Mouse (Mus musculus): ENCODE data around the gene Slc9a1. TPM values are rescaled to one million over a fixed set of nuclear protein-coding genes. Genes with fewer than 3 reads are reported as not detected.

The Slc9a1 gene
- total RNA-seq (2021) = 10 to 100 TPM; 30.4 to 36.2 TPM

DNA sequence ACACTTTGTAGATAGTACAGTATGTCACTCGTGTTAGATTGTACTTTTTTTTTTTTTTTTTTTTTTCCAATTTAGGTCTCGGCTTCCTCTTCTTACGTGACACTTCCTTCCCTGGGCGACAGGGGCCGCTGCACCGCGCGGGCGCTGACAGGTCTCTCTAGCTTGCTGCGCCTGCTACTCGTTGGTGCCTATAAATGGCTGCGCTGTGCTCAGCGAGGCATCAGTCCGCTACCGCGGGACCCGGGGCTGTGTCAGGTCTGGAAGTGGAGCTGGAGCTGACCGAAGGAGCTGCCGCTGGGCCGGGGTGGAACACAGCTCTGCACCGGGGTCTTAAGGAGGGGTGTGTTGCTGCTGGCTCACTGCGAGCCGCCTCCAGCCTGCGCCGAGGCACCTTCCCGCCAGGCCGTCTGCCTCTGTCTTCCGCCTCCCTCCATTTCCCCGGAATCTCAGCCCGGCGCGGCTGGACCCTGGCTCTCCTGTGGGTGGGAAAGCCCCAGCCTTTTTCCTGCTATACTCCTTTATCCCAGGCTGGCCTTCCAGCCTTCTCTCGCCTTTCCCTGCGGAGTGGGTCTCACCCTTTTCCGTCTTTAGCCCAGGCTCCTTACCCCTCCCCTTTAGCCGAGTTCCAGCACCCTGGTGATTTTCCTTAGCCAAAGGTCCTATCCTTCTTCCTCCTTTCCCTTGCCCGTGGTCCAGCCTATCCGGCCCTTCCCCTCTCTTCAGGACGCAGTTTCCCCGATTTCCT, at the start of gene Slc9a1:
Gene Slc9a1, plus strand, starts transcription at position 154 of the 745 bp plus-strand sequence.
- DNase-seq = peak; percentile 96
- intact Hi-C loops (cut with DNase I) = no loop called here

GRCm38 (mm10) chr4:133328129-133328528, 41.4 kb upstream of the Slc9a1 start:
- no peak for DNase-seq
- intact Hi-C loops (cut with DNase I) = no loop called here

- no peak for DNase-seq
- intact Hi-C loops (cut with DNase I) = no loop called here
Measured at GRCm38 (mm10) chr4:133330296-133330695, 39.2 kb upstream of the Slc9a1 start.

DNA sequence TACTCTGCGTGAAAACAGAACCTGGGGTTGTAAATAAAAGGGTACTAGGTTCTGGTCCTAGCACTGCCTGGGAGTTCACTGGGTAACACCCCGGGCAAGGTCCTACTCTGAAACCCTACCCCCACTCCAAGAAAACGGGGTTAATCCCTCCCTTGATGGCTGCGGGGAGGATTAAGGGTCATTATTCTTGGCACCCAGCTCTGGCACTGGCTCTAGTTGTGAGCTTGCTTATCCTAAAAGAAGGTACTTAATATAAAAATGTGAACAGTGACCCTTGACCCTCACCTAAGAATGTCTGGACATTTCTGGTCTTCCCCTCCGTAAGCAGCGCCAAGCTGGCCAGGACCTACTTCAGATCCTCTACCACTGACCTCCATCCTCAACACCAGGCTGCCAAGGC, 36.2 kb upstream of the Slc9a1 start:
- intact Hi-C loops (cut with DNase I) = no loop called here
- no peak for DNase-seq

- DNase-seq = no peak
- intact Hi-C loops (cut with DNase I) = no loop called here
Measured at GRCm38 (mm10) chr4:133337833-133338520, 31.5 kb upstream of the Slc9a1 start.

GRCm38 (mm10) chr4:133338521-133339095, 30.9 kb upstream of the Slc9a1 start:
- DNase-seq = no peak
- intact Hi-C loops (cut with DNase I) = no loop called here

DNA sequence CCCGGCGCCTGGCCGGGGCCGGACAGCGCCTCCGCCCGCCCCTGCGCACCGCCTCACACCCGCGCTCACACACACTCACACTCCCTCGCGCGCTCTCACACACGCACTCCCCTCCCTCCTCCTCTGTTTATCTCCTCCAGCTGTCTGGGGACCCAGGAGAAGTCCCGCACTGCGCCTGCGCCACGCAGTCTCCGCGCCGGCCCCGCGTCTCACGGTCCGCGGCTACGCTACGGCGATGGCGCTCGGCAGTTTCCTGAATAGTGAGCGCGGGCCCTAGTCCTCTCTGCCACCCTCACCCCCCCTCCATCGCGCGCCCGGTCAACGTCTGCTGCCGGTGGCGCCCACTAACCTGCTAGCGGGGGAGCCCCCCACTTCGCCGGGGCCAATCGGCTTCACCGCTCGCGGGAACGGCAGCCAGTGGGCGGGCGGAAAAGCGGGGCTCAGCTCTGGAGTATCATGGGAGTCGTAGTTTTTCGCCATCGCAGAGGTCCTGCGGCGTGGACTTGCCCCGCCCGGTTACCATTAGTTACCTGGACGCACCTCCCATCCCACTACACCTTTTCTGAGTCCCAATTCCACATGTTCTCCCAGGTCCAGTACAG, 30.3 kb upstream of the Slc9a1 start:
- DNase-seq = peak; percentile 99
- intact Hi-C loops (cut with DNase I) = no loop called here

- intact Hi-C loops (cut with DNase I) = no loop called here
- no peak for DNase-seq
Measured at GRCm38 (mm10) chr4:133340217-133340616, 29.3 kb upstream of the Slc9a1 start.

DNA sequence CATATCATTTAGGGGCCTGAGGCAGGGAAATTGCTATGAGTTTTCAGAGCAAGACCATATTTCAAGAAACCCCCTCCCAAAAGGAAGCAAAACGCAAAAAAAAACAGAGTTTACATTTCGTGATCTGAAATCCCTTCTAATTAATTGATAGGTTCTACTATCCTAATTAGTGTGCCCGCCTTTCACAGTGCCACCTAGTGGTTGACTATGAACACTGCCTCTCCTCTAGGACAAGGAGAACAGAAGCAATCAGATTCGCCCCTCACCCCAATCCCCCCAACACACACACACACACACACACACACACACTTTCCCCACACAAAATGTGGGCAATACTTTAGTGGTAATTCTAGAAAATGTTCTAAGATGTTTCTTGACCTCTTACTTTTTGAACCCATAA, 25.4 kb upstream of the Slc9a1 start:
- intact Hi-C loops (cut with DNase I) = no loop called here
- peak; percentile 56 for DNase-seq

DNA sequence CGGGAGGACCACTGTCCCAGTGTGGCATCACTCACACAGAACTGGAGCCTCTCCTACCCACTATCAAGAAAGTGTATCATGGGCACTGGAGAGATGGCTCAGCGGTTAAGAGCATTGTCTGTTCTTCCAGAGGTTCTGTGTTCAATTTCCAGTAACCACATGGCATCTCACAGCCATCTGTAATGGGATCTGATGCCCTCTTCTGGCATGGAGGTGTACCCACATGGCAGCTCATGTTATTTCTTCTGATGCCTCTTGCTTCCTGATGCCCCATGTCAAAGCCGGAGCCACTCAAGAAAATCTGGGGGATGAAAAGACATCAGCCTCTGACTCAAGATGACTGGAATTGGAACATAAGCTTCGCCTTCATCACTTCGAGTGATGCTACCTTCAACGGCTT, 23.8 kb upstream of the Slc9a1 start:
- no peak for DNase-seq
- intact Hi-C loops (cut with DNase I) = no loop called here

DNA sequence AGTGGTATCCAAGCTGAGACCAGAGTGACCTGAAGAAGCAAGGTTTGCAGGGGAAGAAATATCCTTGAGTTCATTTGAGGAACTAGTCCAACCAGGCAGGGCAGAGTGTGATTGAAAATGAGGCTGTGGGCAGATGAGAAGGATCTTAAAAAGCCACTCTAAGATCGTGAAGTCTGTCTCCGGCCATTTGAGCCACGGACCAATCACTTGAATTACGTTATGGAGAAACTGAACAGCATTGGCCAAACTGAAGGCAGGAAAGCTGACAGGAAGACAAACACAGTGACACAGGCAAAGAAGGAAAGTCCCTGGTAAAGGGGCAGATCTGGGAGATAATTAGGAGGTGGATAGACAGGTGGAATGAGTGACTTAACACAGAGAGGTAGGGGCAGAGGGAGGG, 22.9 kb upstream of the Slc9a1 start:
- no peak for DNase-seq
- intact Hi-C loops (cut with DNase I) = no loop called here

- DNase-seq = no peak
- intact Hi-C loops (cut with DNase I) = no loop called here
Measured at GRCm38 (mm10) chr4:133347624-133348023, 21.9 kb upstream of the Slc9a1 start.

DNA sequence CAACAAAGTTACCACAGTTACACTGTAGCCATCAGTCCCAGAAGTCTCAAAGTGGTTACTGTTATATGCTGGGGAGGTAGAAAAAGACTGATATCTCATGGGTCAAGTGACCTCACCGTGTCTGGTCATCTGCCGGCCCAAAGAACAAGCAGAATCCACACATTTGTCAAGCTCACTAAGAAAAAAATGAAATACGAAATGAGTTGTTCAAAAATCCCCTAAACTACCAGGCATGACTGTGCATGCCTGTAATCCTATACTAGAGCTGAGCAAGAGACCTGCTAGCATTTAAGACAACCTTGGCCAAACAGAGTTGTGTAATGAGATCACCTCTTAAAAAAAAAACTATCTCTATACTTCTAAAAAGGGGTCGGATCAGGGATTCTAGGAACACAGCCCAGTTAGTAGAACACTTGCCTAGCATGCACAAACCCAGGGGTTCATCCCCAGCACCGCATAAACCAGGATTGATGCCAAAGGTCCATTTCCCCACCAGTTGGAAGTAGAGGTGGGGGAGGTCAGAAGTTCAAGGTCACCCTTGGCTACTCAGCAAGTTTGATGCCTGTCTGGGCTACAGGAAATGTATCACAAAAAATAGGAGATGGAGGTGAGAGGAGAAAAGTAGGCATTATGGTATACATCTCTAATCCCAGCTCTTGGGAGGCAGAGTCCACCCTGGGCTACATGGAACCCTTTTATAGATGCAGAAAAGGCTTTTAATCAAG, 21.3 kb upstream of the Slc9a1 start:
- DNase-seq = no peak
- intact Hi-C loops (cut with DNase I) = no loop called here

DNA sequence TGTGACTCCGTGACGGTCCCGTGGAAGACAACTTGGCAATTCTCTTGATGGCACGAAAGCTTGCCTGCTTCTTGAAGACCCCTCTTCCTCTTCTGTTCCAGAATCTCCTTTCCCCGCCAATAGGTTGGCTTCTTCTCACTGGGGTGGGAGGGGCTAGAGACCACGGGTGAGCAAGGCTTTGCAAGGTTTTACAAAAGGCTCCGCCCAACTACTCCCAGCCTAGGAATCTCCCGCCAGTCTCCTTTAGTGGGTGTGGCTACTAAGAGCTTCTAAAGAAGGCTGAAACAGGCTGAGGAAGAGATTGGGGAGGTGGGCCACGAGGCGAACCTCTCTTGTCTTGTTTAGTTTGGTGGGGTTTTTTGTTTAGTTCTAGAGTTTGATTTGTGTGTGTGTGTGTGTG, 16.7 kb upstream of the Slc9a1 start:
- intact Hi-C loops (cut with DNase I) = no loop called here
- no peak for DNase-seq

GRCm38 (mm10) chr4:133353367-133354365, 15.8 kb upstream of the Slc9a1 start, which contains the start of gene Wdtc1:
TSS of gene Wdtc1 (minus strand) at chr4:133353481.
- intact Hi-C loops (cut with DNase I) = no loop called here
- no peak for DNase-seq

GRCm38 (mm10) chr4:133354641-133355040, 14.9 kb upstream of the Slc9a1 start:
- DNase-seq = no peak
- intact Hi-C loops (cut with DNase I) = no loop called here

DNA sequence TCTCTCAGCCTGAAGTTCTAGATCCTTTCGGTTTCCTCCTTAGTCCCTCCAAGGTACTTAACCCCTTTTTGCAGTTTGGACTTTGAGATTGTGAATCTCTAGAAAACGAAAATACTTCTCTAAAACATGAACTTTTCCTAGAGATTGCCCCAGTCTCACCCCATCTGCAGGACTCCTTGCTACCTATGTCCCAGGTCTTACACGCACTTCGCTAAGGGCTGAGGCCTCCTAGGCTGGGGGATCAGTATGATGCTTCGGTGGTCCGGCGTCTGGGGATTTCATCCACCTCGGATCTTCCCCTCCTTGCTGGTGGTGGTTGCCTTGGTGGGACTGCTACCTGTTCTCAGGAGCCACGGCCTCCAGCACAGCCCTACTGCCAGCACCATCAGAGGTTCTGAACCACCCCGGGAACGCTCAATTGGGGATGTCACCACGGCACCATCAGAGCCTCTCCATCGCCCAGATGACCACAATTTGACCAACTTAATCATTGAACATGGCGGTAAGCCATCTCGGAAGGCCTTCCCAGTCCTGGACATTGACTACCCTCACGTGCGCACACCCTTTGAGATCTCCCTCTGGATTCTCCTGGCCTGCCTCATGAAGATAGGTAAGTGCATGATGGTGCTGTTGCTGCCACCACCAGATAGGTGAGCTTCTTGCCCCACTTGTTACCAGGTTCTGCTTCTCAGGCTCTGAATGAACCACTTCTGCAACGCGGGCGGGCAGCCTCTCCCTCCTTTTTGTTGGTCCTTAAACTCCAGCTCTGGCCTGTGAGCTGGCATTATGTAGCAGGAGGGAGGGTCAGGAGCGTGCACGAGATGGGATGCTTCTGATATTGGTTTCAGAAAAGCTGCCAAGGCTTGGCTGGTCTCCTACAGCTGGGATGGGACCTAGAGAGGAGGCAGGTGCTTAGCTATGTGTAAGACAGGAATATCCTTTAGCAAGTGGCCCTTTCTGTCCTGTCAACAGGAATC, 1.1 kb downstream of the Slc9a1 start:
- DNase-seq = no peak
- intact Hi-C loops (cut with DNase I) = no loop called here

DNA sequence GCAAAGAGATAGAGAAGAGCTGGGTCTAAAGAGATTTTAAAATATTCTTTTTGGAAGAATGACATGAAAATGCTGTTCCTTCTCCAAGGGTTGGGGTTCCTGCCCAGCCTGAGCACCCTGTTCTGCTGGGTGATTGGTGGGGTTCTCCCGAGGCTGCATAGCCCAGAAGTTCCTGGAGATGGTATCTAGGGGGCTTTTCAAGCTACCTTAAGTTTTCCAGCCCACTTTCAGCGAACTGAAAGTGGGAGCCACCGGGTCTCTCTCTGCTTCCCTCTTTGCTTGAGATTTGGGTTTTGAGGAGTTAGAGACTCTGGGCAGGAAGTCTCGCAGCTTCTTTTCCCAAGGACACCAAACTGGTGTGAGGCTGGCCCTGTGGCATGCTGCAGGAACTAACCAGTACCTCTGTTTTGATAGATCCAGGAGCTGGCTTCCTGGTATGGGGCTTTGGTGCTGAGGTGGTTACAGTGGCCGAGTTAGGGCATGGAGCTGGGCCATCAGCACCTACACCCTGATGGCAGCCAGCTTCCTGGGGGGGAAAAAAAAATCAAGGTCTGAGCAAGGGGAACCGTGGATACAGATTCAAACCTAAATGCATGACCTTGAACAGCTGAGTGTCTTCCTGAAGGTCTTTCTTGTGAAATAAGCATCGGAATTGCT, 2.2 kb downstream of the Slc9a1 start:
- no peak for DNase-seq
- intact Hi-C loops (cut with DNase I) = no loop called here
